Mouse (Mus musculus) frontal cortex, postnatal 14 days (tissue): ENCODE results near the gene Impdh2.

ENCODE experiments used
- DNase-seq, 2 experiments: peaks; one replicate each; pipeline ENCODE4 v3.0.0; 2022; ENCODE audit warnings: low spot score in 2 of 2

The Impdh2 gene

GRCm38 (mm10) chr9:108569381-108570206, 9.5 kb downstream of the Impdh2 start, which contains the start of gene Dalrd3:
TSS of gene Dalrd3 (plus strand) at chr9:108569886.
- peak; percentile 85 to 87 for DNase-seq

DNA sequence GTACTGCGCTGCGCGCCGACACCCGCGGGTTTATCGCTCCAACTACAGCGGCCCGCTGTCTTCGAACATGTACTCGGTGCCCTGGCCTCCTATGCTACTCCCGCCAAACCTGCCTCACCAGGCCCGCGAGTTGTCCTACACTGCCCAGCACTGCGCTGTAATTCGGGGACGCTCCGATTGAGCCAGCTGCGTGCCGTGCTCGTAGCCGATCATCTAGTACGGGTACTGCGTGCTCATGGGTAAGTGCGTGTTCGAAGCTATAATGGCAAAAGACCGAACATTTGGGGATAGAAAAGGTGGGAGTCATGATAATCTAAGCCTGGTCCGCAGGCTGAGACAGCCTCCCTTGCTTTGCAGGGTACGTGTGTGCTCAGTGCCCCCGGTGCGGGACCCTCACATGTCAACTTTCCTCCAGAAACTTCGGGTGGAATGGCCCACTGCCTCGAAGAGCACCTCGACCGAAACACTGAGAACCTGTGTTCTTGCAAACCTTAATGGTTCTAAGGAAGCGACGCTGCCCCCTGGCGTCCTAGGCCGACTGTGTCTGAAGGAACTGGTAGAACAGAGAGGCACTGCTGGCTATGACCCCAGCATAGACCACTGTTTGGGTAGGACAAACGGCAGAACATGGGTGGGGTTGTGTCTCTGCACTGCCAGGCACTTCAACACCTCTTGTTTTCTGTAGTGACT, 10.3 kb downstream of the Impdh2 start:
- DNase-seq = peak in 1 of 2 experiments; percentile 78

- DNase-seq = no peak
Measured at GRCm38 (mm10) chr9:108571401-108571973, 11.4 kb downstream of the Impdh2 start.

GRCm38 (mm10) chr9:108572321-108572720, 12.2 kb downstream of the Impdh2 start:
- no peak for DNase-seq

DNA sequence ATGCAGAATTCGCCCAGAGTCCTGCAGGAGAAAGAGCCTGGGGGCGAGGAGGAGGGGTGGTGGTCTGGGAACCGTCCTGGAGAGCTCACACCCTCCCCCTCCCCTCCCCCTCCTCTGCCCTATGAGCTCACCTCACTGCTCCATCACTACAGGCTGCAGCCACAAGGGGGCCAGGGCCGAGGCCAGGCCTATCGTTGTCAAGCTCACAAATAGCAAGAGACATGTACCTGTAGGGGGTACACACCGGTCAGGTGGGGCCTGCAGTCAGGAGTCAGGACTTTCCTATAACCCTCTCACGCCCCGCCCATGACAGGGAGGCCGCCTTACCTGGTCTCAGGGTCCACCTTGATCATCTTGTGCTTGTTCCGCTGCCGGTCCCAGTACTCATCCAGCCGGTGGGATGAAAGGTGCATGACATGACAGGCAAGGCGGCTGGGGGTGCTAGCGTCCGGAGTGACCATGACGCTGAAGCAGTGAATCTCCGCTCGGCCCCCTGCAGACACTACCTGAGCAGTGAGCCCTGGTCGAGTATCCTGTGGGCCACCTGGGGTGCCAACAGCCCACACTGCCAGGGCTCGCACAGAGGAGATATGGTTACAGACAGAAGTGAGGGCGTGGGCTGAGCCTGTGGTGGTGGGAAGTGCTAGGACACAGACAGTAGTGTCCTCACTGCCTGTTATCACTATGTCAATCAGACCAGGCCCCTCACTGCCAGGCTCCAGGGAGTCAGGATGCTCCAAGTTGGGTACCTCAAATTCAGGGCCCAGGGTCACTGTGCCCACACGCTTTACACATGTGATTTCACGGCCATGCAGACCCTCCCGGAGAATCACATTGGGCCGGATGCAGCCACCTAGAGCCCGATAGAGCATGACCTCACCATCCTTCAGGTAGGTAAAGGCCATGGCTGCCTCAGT, 13.9 kb downstream of the Impdh2 start:
- DNase-seq = no peak

DNA sequence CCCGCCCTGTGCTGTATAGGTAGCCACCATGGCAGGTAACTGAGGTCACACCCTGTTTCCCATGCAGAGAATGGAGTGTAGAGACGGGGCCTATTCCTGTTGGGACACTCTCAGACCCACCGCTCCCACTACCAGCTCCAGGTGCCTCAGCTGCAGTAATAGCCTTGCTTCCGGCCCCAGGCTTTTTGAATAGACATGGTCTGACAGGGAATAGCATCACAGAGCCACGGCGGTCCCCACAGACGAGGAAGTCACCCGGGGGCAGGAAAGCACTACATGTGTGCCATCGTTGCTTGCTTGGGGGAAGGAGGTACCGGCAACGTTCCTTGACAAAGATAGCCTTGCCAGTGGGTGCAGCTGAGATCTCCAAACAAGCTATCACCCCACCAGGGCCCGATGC, 14.8 kb downstream of the Impdh2 start:
- DNase-seq = no peak

DNA sequence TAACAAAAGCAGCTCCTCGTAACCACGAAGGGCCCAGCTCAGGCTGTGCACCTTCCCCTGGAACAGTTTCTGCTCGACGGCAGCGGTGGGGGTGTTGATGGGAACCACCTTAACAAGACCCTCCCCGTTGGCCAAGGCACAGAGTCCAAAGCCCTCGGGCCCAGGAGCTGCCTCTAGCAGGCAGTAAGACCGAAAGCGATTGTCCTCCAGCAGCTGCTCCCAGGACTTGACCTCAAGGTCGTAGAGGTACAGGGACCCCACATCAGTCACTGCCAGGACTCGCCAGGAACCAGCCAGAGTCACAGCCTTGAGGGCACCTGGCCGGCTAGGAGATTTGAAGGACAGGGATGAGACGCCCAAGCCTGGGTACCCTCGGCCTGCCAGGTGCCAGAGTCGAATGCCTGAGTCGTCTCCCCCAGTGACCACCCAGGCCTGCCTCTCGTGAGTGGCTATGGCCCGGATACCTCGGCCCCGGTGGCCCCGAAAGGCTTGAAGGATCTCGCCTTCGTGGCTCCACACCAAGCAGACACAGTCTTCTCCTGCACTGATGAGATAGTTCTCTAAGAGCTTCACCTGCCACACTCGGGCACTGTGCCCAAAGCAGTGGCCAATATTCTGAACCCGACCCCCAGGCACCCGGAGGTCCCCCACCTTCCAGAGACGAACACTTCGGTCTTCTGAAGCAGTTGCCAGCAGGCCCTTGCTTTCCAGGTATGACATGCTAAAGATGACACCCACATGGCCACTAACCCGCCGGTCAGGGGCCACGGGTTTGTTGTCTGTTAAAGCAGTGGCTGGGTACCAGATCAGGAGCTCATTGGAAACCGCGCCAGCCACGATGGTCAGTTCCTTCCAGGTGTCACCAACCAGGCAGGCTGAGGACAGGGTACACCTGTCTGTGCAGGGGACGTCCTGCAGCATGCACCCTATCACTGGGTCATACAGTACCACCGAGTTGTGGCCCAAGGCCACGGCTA, 15.5 kb downstream of the Impdh2 start:
- no peak for DNase-seq

DNA sequence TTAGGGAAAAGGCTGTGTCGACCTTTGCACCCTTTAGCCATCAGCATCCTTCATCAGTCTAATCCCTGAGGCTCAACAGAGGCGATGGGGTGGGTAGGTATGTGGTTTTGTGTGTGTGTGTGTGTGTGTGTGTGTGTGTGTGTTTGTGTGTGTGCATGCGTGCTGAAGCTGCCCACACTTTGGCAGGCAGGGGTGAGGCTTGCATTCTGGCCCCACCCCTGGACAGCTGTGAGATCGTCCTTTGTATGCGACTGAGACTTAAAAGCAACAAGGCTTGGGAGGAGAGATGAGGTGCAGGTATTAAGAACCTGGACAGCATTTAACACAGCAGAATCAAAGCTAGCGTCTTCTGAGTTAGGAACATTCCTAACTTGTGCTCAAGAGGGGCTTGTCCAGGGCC, 16.9 kb downstream of the Impdh2 start:
- DNase-seq = no peak

DNA sequence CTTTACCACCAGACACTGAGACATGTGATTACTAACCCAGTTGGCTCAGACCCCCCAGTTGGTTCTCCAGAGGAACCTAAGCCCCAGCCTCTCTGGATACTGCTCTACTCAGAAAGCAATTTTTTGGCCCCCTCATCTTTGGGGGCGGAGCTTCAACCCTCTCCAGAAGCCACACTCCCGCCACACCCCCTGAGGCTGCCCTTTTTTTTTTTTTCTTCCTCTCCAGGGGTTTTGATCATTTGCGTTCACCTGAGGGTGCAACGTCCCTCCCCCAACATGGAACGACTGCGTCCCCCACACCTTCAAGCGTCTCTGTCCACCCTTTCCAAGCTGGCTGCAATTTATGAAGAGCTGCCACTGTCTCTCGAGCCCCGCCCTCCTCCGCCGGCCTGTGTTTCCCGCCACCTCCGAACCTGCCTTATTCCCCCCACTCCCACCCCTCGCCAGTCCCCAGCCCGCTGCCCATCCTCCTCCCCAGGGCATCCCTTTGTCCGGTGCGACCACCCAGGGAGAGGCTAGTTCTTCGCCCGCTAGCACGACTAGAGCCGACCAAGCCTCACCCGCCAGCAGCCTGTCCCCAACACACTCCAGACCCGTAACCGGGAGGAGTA, 18.0 kb downstream of the Impdh2 start:
- DNase-seq = no peak

GRCm38 (mm10) chr9:108578545-108579343, 18.7 kb downstream of the Impdh2 start, which contains the start of gene Wdr6:
TSS of gene Wdr6 (minus strand) at chr9:108578739.
- DNase-seq = peak; percentile 89 to 94

- DNase-seq = no peak
Measured at GRCm38 (mm10) chr9:108579344-108579690, 19.2 kb downstream of the Impdh2 start.

DNA sequence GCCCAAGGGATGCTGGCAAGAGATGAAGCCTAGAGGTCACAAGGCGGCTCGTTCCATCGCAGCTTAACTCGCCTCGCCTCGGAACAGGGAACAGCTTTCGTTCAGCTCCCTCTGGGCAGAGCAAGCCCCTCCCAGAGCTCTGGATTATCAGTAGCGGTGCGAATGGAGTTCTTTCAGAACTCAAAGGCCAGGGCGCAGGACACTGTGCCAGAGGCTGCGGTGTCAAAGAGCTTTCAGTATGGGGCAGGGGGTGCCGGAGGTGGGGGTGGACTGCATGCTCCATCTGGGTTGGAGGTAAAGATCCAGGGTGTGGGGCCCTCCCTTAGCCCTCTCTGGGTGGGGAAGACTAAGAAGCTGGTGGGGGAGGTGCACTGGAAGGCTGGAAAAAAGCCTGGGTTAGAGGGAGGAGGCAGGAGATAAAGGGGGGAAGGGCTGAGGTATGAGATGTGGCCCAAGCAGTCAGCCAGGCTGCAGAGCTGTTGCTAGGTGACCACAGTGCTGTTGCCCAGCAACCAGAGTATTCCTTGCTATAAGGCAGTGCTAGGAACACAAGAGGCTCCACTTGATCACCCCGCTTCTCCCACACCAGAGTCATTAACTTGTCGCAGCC, 27.6 kb downstream of the Impdh2 start:
- peak; percentile 72 to 88 for DNase-seq

DNA sequence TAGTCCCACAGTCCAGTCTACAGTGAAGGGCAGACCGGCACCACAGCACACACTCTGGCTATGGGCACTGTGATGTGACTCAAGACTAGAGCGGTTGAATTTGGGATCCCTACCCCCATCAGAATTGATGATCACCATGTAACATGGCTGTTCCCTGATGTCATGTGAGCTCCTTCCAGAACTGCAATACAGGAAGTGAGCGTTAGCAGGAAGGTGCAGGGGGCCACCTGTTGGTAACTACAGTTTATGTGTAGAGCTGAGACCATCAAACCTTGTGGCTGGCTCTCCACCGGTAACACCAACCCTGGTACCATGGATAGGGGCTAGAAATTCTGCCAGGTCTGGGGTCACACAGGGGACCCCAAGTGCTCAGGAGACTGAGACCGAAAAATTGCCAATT, 29.1 kb downstream of the Impdh2 start:
- DNase-seq = no peak

GRCm38 (mm10) chr9:108591462-108591861, 31.4 kb downstream of the Impdh2 start:
- no peak for DNase-seq

- DNase-seq = no peak
Measured at GRCm38 (mm10) chr9:108594354-108594753, 34.3 kb downstream of the Impdh2 start.

DNA sequence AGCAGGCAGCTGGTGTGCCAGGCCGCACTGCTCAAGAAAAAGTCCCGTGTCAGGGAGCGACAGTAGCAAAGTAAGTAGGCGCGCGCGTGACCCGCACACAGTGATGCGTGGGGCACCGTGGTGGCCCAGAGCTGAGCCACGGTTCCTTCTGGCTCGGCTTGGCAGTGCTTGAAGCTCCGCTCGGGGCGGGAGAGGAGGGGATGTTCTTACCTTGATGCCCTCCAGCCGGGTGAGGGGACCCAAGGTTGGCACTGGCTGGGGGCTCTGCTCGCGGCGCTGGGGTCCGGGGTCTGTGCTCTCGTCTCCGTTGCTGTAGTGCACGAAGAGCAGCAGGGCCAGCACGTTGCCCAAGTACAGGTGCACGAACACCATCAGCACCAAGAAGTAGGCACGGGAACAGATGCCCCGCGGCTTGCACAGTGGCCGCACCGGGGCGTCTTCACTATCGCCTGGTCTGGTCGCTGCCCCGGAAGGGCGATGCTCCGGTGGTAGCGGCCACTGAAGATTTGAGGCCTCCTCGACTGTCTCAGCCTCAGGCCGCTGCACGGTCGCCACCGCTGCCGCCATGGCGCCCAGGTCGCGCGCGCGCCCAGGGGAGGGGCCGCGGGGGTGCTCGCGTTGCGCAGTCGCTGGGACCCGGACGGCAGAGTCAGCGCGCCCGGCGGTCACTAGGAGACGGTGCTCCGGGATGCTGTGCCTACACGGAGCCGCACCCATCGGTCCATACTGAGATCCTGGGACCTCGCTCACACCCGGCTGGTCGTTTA, 37.1 kb downstream of the Impdh2 start, which contains the start of gene P4htm:
Gene P4htm, minus strand, starts transcription at position 670 of the 767 bp plus-strand sequence.
- peak in 1 of 2 experiments; percentile 68 for DNase-seq

- DNase-seq = no peak
Measured at GRCm38 (mm10) chr9:108599021-108599566, 39.0 kb downstream of the Impdh2 start.

DNA sequence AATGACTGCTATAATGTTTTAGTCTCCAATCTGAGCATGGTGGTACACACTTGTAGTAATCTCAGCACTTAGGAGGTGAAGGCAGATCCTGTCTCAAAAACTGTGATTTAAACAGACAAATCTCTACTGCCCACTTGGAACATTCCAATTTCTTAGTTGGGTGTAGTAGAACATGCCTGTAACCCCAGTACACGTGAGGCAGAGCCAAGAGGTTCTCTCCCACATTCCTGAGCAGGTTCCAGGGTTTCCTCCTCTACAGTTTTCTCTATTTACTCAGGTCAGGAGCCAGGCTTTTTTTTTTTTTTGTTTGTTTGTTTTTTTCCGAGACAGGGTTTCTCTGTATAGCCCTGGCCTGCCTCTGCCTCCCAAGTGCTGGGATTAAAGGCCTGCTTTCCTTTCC, 39.9 kb downstream of the Impdh2 start:
- no peak for DNase-seq
